Mouse (Mus musculus) liver, embryonic 14.5 days (tissue): ENCODE data around the gene Hist1h3b. TPM values are rescaled to one million over a fixed set of nuclear protein-coding genes. Genes with fewer than 3 reads are reported as not detected.

Source experiments
- ATAC-seq: fragments of 200-750 bp; cut with Nextera tagmentation; 2 replicates; pipeline ENCODE4 v1.8.0; 2017; ENCODE audit warnings: moderate number of reproducible peaks, mild to moderate bottlenecking, moderate library complexity; ENCODE audit not compliant: insufficient read depth
- DNase-seq, 3 experiments: peaks; one replicate each; pipeline ENCODE4 v3.0.0-alpha.2; 2012 to 2013; ENCODE audit warnings: low read depth in 3 of 3, low spot score in 3 of 3
- H3K27ac ChIP-seq: fragments of 300-500 bp; sonication (generic); 2 replicates; pipeline ENCODE4 v1.5.1; 2014; ENCODE audit warnings: moderate library complexity, mild to moderate bottlenecking, control low read depth, inconsistent platforms
- H3K27me3 ChIP-seq: fragments of 300-500 bp; sonication (generic); 2 replicates; pipeline ENCODE4 v1.6.1; 2014; ENCODE audit warnings: mild to moderate bottlenecking, low read length, moderate library complexity; ENCODE audit not compliant: control insufficient read depth, insufficient read depth
- H3K36me3 ChIP-seq: fragments of 300-500 bp; sonication (generic); replicated peaks from 2 replicates; pipeline ENCODE4 v1.6.1; 2014; ENCODE audit warnings: low read depth; ENCODE audit not compliant: control insufficient read depth, insufficient read depth
- H3K4me1 ChIP-seq, 2 experiments: fragments of 200-500 bp in 1 of 2; fragments of 300-500 bp in 1 of 2; sonication (generic) in 1 of 2; replicated peaks; 2 replicates each; pipeline ENCODE4 v1.6.1; 2012 to 2014; ENCODE audit warnings: antibody characterized with exemption in 1 of 2, inconsistent platforms in 1 of 2, low read length in 1 of 2; ENCODE audit not compliant: control insufficient read depth in 2 of 2, insufficient read depth in 2 of 2
- H3K4me2 ChIP-seq: fragments of 300-500 bp; sonication (generic); 2 replicates; pipeline ENCODE4 v1.6.1; 2014; ENCODE audit warnings: low read depth, mild to moderate bottlenecking, control low read depth, moderate library complexity
- H3K4me3 ChIP-seq, 2 experiments: fragments of 200-500 bp in 1 of 2; fragments of 300-500 bp in 1 of 2; sonication (generic) in 1 of 2; 2 replicates each; pipeline ENCODE4 v1.5.1; 2012 to 2014; ENCODE audit warnings: low read depth in 2 of 2, low read length in 2 of 2, mild to moderate bottlenecking in 2 of 2, control low read depth in 1 of 2, inconsistent platforms in 1 of 2, moderate library complexity in 1 of 2; ENCODE audit not compliant: insufficient read depth in 1 of 2
- H3K9ac ChIP-seq: fragments of 300-500 bp; sonication (generic); replicated peaks from 2 replicates; pipeline ENCODE4 v1.6.1; 2014; ENCODE audit warnings: mild to moderate bottlenecking, control low read depth, moderate library complexity
- H3K9me3 ChIP-seq: fragments of 300-500 bp; sonication (generic); 2 replicates; pipeline ENCODE4 v1.6.1; 2016; ENCODE audit warnings: low read length, mixed read lengths; ENCODE audit not compliant: control insufficient read depth
- CTCF ChIP-seq: IDR thresholded peaks from 2 replicates; pipeline ENCODE4 v1.5.1; 2016; ENCODE audit warnings: antibody characterized with exemption, low read depth, control low read depth
- EP300 ChIP-seq: IDR thresholded peaks from 2 replicates; pipeline ENCODE4 v1.6.1; 2016; ENCODE audit warnings: antibody characterized with exemption, low read depth
- WGBS: fragments of 180-500 bp; shearing (Covaris S2); extraction: QIAGEN DNeasy Blood & Tissue Kit; methylation state at CpG from one replicate; pipeline ENCODE4 v1.1.7; 2014; ENCODE audit not compliant: insufficient replicate concordance; 5-methylcytosine and 5-hydroxymethylcytosine counted together
- polyA plus RNA-seq, 2 experiments: library from polyadenylated mRNA; depleted of rRNA in 1 of 2; stranded (reverse) in 1 of 2; unstranded in 1 of 2; fragments of >200 nt; fragmentation: Nextera tagmentation in 1 of 2; extraction: Ambion mirVana in 1 of 2; gene quantifications; 2 replicates each; pipeline versions ENCODE4 v1.2.1 to v1.2.3; 2012 to 2014

Gene Hist1h3b
- polyA plus RNA-seq, 2 experiments = 11.4 to 40.0 TPM

DNA sequence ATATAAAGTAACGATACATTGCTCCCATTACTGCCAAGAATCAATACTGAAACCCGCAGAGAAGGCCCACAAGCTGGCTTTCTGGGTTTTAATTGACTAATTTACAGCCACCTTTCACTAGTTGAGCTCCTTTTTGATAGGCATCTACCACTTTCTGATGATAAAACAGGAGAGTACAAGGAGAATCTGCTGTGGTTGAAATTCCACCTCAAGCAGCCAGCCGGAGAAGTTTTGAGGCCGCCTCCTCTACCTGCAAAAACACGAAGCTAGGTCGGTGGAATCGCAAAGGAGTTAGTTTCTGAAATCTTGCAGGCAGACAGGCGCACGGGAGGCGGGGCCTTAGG is 11.1 kb downstream of the Hist1h3b start:
- H3K27ac ChIP-seq = peak overlapping the region; percentile 99
- H3K36me3 ChIP-seq = no peaks in the 10 kb centered on the region
- H3K9me3 ChIP-seq = no peaks in the 10 kb centered on the region
- peak overlapping the region; percentile 33 to 62; a peak in 3 of 4 replicates for H3K4me3 ChIP-seq
- H3K4me1 ChIP-seq = peaks cover 28 to 37% of the 10 kb centered on the region in 2 experiments
- TF ChIP-seq EP300 (no peak), CTCF (no peak)
- DNase-seq (peak in 1 of 3 experiments; percentile 91), ATAC-seq (no peak)
- H3K4me2 ChIP-seq = peak overlapping the region; percentile 88
- WGBS = under 1% methylated on average over 10 of the region's 10 CpGs
- peak overlapping the region; percentile 93 for H3K9ac ChIP-seq
- no peaks in the 10 kb centered on the region for H3K27me3 ChIP-seq

DNA sequence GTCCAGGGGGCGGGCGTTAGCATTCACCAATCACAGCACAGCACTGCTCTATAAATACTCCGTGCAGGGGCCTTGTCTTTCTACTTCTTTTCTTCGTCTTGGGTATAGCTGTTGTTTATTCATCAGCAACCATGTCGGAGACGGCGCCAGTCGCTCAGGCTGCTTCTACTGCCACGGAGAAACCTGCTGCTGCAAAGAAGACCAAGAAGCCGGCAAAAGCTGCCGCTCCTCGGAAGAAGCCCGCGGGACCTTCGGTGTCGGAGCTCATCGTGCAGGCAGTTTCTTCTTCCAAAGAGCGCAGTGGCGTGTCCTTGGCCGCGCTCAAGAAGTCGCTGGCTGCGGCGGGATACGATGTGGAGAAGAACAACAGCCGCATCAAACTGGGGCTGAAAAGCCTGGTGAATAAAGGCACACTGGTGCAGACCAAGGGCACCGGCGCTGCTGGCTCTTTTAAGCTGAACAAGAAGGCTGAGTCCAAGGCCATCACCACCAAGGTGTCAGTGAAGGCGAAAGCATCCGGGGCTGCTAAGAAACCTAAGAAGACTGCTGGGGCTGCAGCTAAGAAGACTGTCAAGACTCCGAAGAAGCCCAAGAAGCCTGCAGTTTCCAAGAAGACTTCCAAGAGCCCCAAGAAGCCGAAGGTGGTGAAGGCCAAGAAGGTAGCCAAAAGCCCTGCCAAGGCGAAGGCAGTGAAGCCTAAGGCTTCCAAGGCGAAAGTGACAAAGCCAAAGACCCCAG is 11.7 kb downstream of the Hist1h3b start, which contains the start of gene Hist1h1a:
Gene Hist1h1a, plus strand, starts transcription at position 81 of the 738 bp plus-strand sequence.
- peak within 1 kb of the TSS; percentile 88 for H3K4me2 ChIP-seq
- peak in 2 of 3 experiments; percentile 89 to 91 for DNase-seq
- no peak for TF ChIP-seq CTCF
- peak; percentile 72 for TF ChIP-seq EP300
- peak within 1 kb of the TSS; percentile 60 to 62 for H3K4me3 ChIP-seq
- peak within 1 kb of the TSS; percentile 93 for H3K9ac ChIP-seq
- peak within 1 kb of the TSS; percentile 99 for H3K27ac ChIP-seq
- no peaks in the 10 kb centered on the region for H3K9me3 ChIP-seq
- ATAC-seq = peak; percentile 27
- H3K36me3 ChIP-seq = no peaks in the 10 kb centered on the region
- peaks cover 27 to 37% of the 10 kb centered on the region in 2 experiments for H3K4me1 ChIP-seq
- H3K27me3 ChIP-seq = no peaks in the 10 kb centered on the region
- 2% methylated on average over 34 of the region's 34 CpGs for WGBS

DNA sequence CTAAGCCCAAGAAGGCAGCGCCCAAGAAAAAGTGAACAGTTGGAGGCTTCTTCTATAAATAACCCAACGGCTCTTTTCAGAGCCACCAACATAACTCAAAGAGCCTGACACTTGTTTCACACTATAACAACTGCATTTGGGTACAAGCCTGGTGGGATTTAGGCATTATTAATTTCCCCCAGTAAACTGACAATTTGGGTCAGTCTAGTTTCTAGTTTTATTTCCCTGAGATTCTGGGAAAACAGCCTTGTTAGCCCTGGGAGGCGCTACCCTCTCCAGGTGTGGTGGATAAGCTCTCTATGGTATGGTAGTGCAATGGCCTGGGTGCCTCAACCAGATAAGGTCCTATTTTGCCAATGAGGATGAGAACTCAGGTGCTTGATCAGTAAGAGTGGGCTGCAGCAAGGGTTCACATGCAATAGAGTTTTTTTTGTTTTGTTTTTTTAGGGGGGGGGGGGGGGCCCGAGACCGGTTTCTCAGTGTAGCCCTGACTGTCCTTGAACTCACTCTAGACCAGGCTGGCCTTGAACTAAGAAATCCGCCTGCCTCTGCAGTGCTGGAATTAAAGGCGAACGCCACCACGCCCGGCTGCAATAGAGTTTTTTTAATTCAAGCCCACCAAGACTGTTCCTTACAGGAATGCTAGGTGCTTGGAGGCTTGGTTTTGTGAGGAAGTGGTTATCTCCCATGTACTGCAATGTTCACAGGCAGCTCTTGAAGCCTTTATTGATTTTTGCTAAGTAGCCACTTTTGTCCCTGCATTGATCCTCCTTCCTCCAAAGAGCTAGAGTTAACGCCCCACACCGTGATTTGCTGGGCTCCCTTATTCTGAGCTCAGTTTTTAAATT is 12.5 kb downstream of the Hist1h3b start:
- H3K27ac ChIP-seq = peak overlapping the region; percentile 99
- peak in 2 of 3 experiments; percentile 68 to 82 for DNase-seq
- peak overlapping the region; percentile 60 to 62 for H3K4me3 ChIP-seq

DNA sequence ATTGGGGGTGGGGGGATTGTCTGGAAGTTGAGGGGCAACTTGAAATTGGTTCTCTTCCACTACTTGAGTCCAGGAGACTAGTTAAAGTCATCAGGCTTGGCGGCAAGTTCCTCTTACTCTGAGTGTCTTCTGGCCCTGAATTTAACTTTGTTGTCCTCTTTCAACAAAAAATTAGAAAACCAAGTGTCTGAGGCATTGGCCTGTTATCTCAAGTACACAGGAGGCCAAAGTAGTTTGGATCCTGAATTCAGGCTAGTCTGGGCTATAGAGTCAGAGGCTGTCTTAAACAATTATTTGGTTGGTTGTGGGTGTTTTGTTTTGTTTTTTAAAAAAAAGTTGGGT is 13.1 kb downstream of the Hist1h3b start:
- Histone ChIP-seq H3K27ac (peak overlapping the region; percentile 99), H3K4me3 (peak overlapping the region; percentile 60 to 62; a peak in 3 of 4 replicates), H3K9me3 (no peaks in the 10 kb centered on the region), H3K36me3 (no peaks in the 10 kb centered on the region), H3K4me1 (peaks cover 16 to 31% of the 10 kb centered on the region in 2 experiments), H3K4me2 (peak overlapping the region; percentile 88), H3K27me3 (no peaks in the 10 kb centered on the region), H3K9ac (peak overlapping the region; percentile 93)
- no peak for ATAC-seq
- TF ChIP-seq CTCF (no peak), EP300 (no peak)
- WGBS = 8% methylated on average over 1 of the region's 1 CpGs
- peak in 1 of 3 experiments; percentile 67 for DNase-seq

More for the DNA sequence above, 12.5 kb downstream of the Hist1h3b start:
- H3K4me2 ChIP-seq = peak overlapping the region; percentile 88
- H3K4me1 ChIP-seq = peaks cover 19 to 36% of the 10 kb centered on the region in 2 experiments
- peak overlapping the region; percentile 93 for H3K9ac ChIP-seq
- TF ChIP-seq CTCF = no peak
- peak; percentile 48 for TF ChIP-seq EP300
- H3K36me3 ChIP-seq = no peaks in the 10 kb centered on the region
- H3K27me3 ChIP-seq = no peaks in the 10 kb centered on the region
- peak; percentile 12 for ATAC-seq
- 10% methylated on average over 12 of the region's 12 CpGs for WGBS
- H3K9me3 ChIP-seq = no peaks in the 10 kb centered on the region

DNA sequence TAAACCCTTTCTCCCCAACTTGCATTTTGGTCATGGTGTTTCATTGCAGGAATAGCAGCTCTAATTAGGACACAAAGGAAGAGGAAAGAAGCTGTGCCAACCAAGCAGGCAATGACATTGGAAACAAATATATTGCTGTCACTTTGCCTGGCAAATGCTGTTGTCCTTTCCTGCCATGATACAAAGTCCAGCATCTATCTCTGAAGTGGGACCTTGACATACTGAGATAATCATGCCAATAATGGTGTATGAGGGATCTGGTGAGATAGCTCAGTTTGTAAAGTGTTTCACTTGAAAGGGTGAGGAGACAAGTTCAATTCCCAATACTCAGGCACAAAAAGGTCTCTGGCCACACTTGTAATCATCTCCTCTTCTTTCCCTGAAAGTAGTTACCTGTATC is 14.7 kb downstream of the Hist1h3b start:
- peaks cover 13 to 28% of the 10 kb centered on the region in 2 experiments for H3K4me1 ChIP-seq
- DNase-seq = no peak

More for the DNA sequence above, 14.7 kb downstream of the Hist1h3b start:
- no peak overlapping the region for H3K4me3 ChIP-seq
- no peaks in the 10 kb centered on the region for H3K36me3 ChIP-seq
- H3K9me3 ChIP-seq = no peaks in the 10 kb centered on the region
- no peak for ATAC-seq
- TF ChIP-seq EP300 (no peak), CTCF (no peak)
- no peak overlapping the region for H3K4me2 ChIP-seq
- H3K27ac ChIP-seq = no peak overlapping the region
- no peaks in the 10 kb centered on the region for H3K27me3 ChIP-seq
- H3K9ac ChIP-seq = no peak overlapping the region
